Mouse (Mus musculus): Measurements from ENCODE around the gene Uvrag. TPM values are rescaled to one million over a fixed set of nuclear protein-coding genes. Genes with fewer than 3 reads are reported as not detected.
A peak's percentile ranks its signal among the peaks of the same experiment; 100 is the strongest.

Uvrag gene
- polyA plus RNA-seq, 1 experiment from 2014 or later: 25.1 TPM

GRCm38 (mm10) chr7:98939194-98939593 is 201.7 kb downstream of the Uvrag start:
- H3K4me3 ChIP-seq (ENCODE audit: low read depth, low read length): no peak overlapping the region
- peak; percentile 93 for ATAC-seq (ENCODE audit: insufficient read depth)
- no peaks in the 10 kb centered on the region for H3K36me3 ChIP-seq (ENCODE audit: insufficient read depth)
- no peaks in the 10 kb centered on the region for H3K27me3 ChIP-seq (ENCODE audit: insufficient read depth, low read length)
- WGBS: 40% methylated on average over 6 of the region's 6 CpGs
- no peaks in the 10 kb centered on the region for H3K9me3 ChIP-seq (ENCODE audit: low read depth, low read length)
- H3K4me2 ChIP-seq: no peak overlapping the region
- peak; percentile 92 for DNase-seq
- TF ChIP-seq CTCF (IDR thresholded peaks at IDR 0.05; ENCODE audit: low read depth): no peak
- peak overlapping the region; percentile 56; the same call in 1 of the 2 replicates for H3K27ac ChIP-seq (ENCODE audit: low read depth)
- H3K4me1 ChIP-seq (ENCODE audit: insufficient read depth): peaks cover 28% of the 10 kb centered on the region
- H3K9ac ChIP-seq: no peak overlapping the region

DNA sequence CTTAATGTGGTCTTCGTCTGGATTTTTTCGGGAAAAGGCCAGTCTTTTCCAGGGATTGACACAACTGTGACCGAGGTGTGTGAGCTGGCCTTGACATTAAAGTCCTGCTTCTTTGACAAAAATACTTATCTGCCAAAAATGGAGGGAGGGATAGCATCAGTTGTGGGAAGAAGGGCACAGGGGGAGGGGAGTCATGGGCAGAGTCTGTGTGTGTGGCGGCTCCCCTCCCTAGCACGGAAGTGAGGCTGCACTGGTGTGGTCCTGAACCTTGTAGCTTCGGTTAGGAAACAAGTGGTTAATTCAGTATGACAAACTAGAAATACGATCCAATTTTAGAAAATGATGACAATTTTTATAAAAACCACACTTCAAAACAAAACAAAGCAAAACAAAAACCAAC is 202.3 kb downstream of the Uvrag start:
- no peaks in the 10 kb centered on the region for H3K27me3 ChIP-seq (ENCODE audit: insufficient read depth, low read length)
- no peaks in the 10 kb centered on the region for H3K9me3 ChIP-seq (ENCODE audit: low read depth, low read length)
- H3K27ac ChIP-seq (ENCODE audit: low read depth): peak overlapping the region; percentile 56; the same call in 1 of the 2 replicates
- WGBS: 54% methylated on average over 7 of the region's 7 CpGs
- TF ChIP-seq CTCF (IDR thresholded peaks at IDR 0.05; ENCODE audit: low read depth): no peak
- no peaks in the 10 kb centered on the region for H3K36me3 ChIP-seq (ENCODE audit: insufficient read depth)
- H3K4me3 ChIP-seq (ENCODE audit: low read depth, low read length): no peak overlapping the region
- no peak overlapping the region for H3K9ac ChIP-seq
- DNase-seq (peak; percentile 45), ATAC-seq (ENCODE audit: insufficient read depth) (no peak; the same call in 1 of the 2 replicates)
- H3K4me1 ChIP-seq (ENCODE audit: insufficient read depth): peaks cover 29% of the 10 kb centered on the region
- H3K4me2 ChIP-seq: no peak overlapping the region

GRCm38 (mm10) chr7:98937079-98937813 is 203.7 kb downstream of the Uvrag start:
- no peak overlapping the region for H3K4me3 ChIP-seq (ENCODE audit: low read depth, low read length)
- TF ChIP-seq CTCF (IDR thresholded peaks at IDR 0.05; ENCODE audit: low read depth): no peak
- DNase-seq: no peak
- no peak overlapping the region for H3K9ac ChIP-seq
- H3K36me3 ChIP-seq (ENCODE audit: insufficient read depth): no peaks in the 10 kb centered on the region
- WGBS: 54% methylated on average over 20 of the region's 20 CpGs
- H3K27me3 ChIP-seq (ENCODE audit: insufficient read depth, low read length): no peaks in the 10 kb centered on the region
- no peak for ATAC-seq (ENCODE audit: insufficient read depth)
- H3K27ac ChIP-seq (ENCODE audit: low read depth): no peak overlapping the region
- H3K4me2 ChIP-seq: no peak overlapping the region
- peaks cover 36% of the 10 kb centered on the region for H3K4me1 ChIP-seq (ENCODE audit: insufficient read depth)
- H3K9me3 ChIP-seq (ENCODE audit: low read depth, low read length): no peaks in the 10 kb centered on the region

DNA sequence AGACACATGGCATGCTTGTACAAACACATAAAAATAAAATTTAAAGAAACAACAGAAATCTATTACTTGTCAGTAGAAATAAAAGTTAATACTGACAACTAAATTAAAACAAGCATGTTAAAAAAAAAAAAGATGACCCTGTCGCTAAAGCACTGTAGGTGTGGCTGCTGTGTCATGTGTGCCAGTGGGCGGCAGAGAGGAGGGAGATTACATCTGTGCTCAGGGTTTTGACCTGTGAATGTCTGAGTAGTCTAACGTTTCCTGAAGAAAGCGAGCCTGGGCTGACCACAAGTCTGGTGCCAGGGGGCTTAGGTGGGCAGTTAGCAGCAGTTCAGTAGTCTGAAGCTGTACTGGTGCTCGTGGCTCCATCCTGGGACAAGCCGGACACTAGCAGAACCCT is 205.2 kb downstream of the Uvrag start:
- H3K9me3 ChIP-seq (ENCODE audit: low read depth, low read length): no peaks in the 10 kb centered on the region
- 80% methylated on average over 6 of the region's 6 CpGs for WGBS
- peaks cover 38% of the 10 kb centered on the region for H3K4me1 ChIP-seq (ENCODE audit: insufficient read depth)
- no peaks in the 10 kb centered on the region for H3K36me3 ChIP-seq (ENCODE audit: insufficient read depth)
- DNase-seq: no peak
- ATAC-seq (ENCODE audit: insufficient read depth): no peak
- no peak overlapping the region for H3K4me2 ChIP-seq
- H3K9ac ChIP-seq: no peak overlapping the region
- no peak overlapping the region for H3K4me3 ChIP-seq (ENCODE audit: low read depth, low read length)
- H3K27me3 ChIP-seq (ENCODE audit: insufficient read depth, low read length): no peaks in the 10 kb centered on the region
- TF ChIP-seq CTCF (IDR thresholded peaks at IDR 0.05; ENCODE audit: low read depth): no peak
- no peak overlapping the region for H3K27ac ChIP-seq (ENCODE audit: low read depth)

GRCm38 (mm10) chr7:98935193-98935592 is 205.7 kb downstream of the Uvrag start:
- 54% methylated on average over 10 of the region's 10 CpGs for WGBS
- no peaks in the 10 kb centered on the region for H3K9me3 ChIP-seq (ENCODE audit: low read depth, low read length)
- H3K27ac ChIP-seq (ENCODE audit: low read depth): no peak overlapping the region
- H3K4me1 ChIP-seq (ENCODE audit: insufficient read depth): peaks cover 38% of the 10 kb centered on the region
- H3K27me3 ChIP-seq (ENCODE audit: insufficient read depth, low read length): no peaks in the 10 kb centered on the region
- no peak for TF ChIP-seq CTCF (IDR thresholded peaks at IDR 0.05; ENCODE audit: low read depth)
- no peak for DNase-seq
- H3K4me2 ChIP-seq: no peak overlapping the region
- ATAC-seq (ENCODE audit: insufficient read depth): no peak
- H3K36me3 ChIP-seq (ENCODE audit: insufficient read depth): no peaks in the 10 kb centered on the region
- H3K4me3 ChIP-seq (ENCODE audit: low read depth, low read length): no peak overlapping the region
- H3K9ac ChIP-seq: no peak overlapping the region

DNA sequence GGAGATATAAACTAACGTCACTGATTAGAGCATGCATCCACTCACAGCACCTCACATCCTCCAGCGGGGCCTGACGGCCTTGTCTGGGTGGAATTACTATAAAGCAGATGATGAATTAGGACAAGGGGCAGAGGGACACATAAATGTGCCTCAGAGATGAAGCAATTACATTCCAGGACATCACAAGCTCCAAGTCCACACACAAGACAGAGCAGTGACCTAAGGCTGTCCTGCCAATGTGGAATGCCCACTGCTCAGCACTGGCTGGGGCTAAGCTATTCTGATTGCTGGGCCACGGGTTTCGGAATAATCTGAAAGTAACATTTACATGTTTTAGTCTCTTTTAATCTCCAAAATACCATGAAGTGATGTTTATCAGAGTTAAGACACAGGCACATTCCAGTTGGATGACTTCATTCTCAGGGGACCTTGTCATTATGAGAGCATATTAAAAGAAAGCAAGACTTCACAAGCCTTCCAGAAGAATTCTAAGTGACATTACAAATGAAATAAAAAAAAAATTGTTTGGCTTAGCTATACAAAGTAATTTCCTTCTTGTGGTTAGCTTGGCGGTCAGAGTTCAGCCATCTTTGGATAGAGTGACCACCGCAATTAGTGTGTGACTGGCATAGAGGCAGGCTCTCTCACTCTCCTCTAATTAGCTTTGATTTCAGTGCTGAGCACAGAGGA is 212.5 kb downstream of the Uvrag start:
- no peak for TF ChIP-seq CTCF (IDR thresholded peaks at IDR 0.05; ENCODE audit: low read depth)

DNA sequence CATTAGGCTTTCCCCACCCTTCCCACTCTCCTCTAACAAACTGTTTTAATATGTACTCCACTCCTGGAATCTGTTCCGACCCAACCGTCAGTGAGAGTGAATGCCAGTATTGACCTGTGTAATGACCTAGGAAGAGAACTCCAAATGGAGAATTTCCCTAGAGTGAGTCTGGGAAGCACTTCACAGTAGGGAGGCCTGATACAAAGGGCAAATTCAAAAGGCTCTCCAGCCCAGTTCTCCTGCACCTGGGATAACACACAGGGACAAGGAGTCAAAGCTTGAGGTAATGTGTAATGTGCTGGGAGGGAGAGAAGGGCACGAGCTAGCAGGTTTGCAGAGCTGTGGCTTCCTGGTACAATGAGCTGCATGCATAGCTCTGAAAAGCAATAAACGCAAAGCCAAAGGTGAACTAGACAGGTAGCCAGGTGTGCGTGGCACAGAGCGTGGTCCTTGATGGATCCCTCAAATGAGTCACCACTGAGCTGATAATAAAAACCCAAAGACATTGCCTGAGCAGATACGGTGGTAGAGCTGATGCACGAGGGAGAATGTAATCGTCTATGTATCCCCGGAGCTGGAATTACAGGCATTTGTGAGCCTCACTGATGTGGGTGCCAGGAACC is 213.9 kb downstream of the Uvrag start:
- no peak for TF ChIP-seq CTCF (IDR thresholded peaks at IDR 0.05; ENCODE audit: low read depth)
- no peak overlapping the region for H3K9ac ChIP-seq
- no peak overlapping the region for H3K4me2 ChIP-seq
- DNase-seq (no peak), ATAC-seq (ENCODE audit: insufficient read depth) (no peak)
- H3K4me1 ChIP-seq (ENCODE audit: insufficient read depth): peaks cover 29% of the 10 kb centered on the region
- no peaks in the 10 kb centered on the region for H3K9me3 ChIP-seq (ENCODE audit: low read depth, low read length)
- H3K27me3 ChIP-seq (ENCODE audit: insufficient read depth, low read length): no peaks in the 10 kb centered on the region
- H3K36me3 ChIP-seq (ENCODE audit: insufficient read depth): no peaks in the 10 kb centered on the region
- H3K4me3 ChIP-seq (ENCODE audit: low read depth, low read length): no peak overlapping the region
- WGBS: 59% methylated on average over 10 of the region's 10 CpGs
- H3K27ac ChIP-seq (ENCODE audit: low read depth): peak overlapping the region; percentile 44; the same call in 1 of the 2 replicates

More for the DNA sequence above, 212.5 kb downstream of the Uvrag start:
- DNase-seq: peak; percentile 70
- 31% methylated on average over 7 of the region's 7 CpGs for WGBS
- H3K27me3 ChIP-seq (ENCODE audit: insufficient read depth, low read length): no peaks in the 10 kb centered on the region
- peak; percentile 73 for ATAC-seq (ENCODE audit: insufficient read depth)
- no peak overlapping the region for H3K4me3 ChIP-seq (ENCODE audit: low read depth, low read length)
- H3K9me3 ChIP-seq (ENCODE audit: low read depth, low read length): no peaks in the 10 kb centered on the region
- peak overlapping the region; percentile 74; the same call in 1 of the 2 replicates for H3K27ac ChIP-seq (ENCODE audit: low read depth)
- no peaks in the 10 kb centered on the region for H3K36me3 ChIP-seq (ENCODE audit: insufficient read depth)
- H3K9ac ChIP-seq: no peak overlapping the region
- peaks cover 37% of the 10 kb centered on the region for H3K4me1 ChIP-seq (ENCODE audit: insufficient read depth)
- H3K4me2 ChIP-seq: no peak overlapping the region
